Mouse (Mus musculus): ENCODE results near the gene Ostm1. TPM values are rescaled to one million over a fixed set of nuclear protein-coding genes. Genes with fewer than 3 reads are reported as not detected.

Ostm1 gene
- polyA plus RNA-seq, 1 experiment from 2014 or later = 18.5 TPM

GRCm38 (mm10) chr10:42635566-42636359, 52.1 kb downstream of the Ostm1 start:
- Histone ChIP-seq H3K36me3 (ENCODE audit: insufficient read depth, low read length) (no peaks in the 10 kb centered on the region), H3K27ac (ENCODE audit: low read length) (no peak overlapping the region), H3K9me3 (ENCODE audit: low read length) (no peaks in the 10 kb centered on the region), H3K4me3 (ENCODE audit: low read length) (peak overlapping the region; percentile 18), H3K9ac (replicated peaks; ENCODE audit: low read length) (no peak overlapping the region), H3K27me3 (ENCODE audit: insufficient read depth, low read length) (peaks cover 73% of the 10 kb centered on the region), H3K4me1 (ENCODE audit: insufficient read depth, low read length) (peaks cover 24% of the 10 kb centered on the region), H3K4me2 (replicated peaks; ENCODE audit: low read depth, low read length) (peak overlapping the region; percentile 41)
- ATAC-seq (ENCODE audit: low FRiP score, low TSS enrichment) = no peak
- under 1% methylated on average over 42 of the region's 52 CpGs for WGBS

GRCm38 (mm10) chr10:42636360-42637182, 52.9 kb downstream of the Ostm1 start:
- H3K4me2 ChIP-seq (replicated peaks; ENCODE audit: low read depth, low read length) = peak overlapping the region; percentile 37
- H3K27ac ChIP-seq (ENCODE audit: low read length) = no peak overlapping the region
- H3K4me3 ChIP-seq (ENCODE audit: low read length) = peak overlapping the region; percentile 20
- 4% methylated on average over 27 of the region's 27 CpGs for WGBS
- peaks cover 66% of the 10 kb centered on the region for H3K27me3 ChIP-seq (ENCODE audit: insufficient read depth, low read length)
- ATAC-seq (ENCODE audit: low FRiP score, low TSS enrichment) = no peak
- no peaks in the 10 kb centered on the region for H3K36me3 ChIP-seq (ENCODE audit: insufficient read depth, low read length)
- peaks cover 24% of the 10 kb centered on the region for H3K4me1 ChIP-seq (ENCODE audit: insufficient read depth, low read length)
- H3K9ac ChIP-seq (replicated peaks; ENCODE audit: low read length) = no peak overlapping the region
- no peaks in the 10 kb centered on the region for H3K9me3 ChIP-seq (ENCODE audit: low read length)

GRCm38 (mm10) chr10:42637183-42637788, 53.7 kb downstream of the Ostm1 start:
- H3K4me2 ChIP-seq (replicated peaks; ENCODE audit: low read depth, low read length) = peak overlapping the region; percentile 37
- ATAC-seq (ENCODE audit: low FRiP score, low TSS enrichment) = no peak
- peaks cover 20% of the 10 kb centered on the region for H3K4me1 ChIP-seq (ENCODE audit: insufficient read depth, low read length)
- H3K27me3 ChIP-seq (ENCODE audit: insufficient read depth, low read length) = peaks cover 60% of the 10 kb centered on the region
- H3K36me3 ChIP-seq (ENCODE audit: insufficient read depth, low read length) = no peaks in the 10 kb centered on the region
- no peaks in the 10 kb centered on the region for H3K9me3 ChIP-seq (ENCODE audit: low read length)
- H3K4me3 ChIP-seq (ENCODE audit: low read length) = peak overlapping the region; percentile 20; the same call in 1 of the 2 replicates
- H3K27ac ChIP-seq (ENCODE audit: low read length) = no peak overlapping the region
- 6% methylated on average over 18 of the region's 18 CpGs for WGBS
- no peak overlapping the region for H3K9ac ChIP-seq (replicated peaks; ENCODE audit: low read length)

GRCm38 (mm10) chr10:42639856-42640255, 56.2 kb downstream of the Ostm1 start:
- WGBS = 81% methylated on average over 6 of the region's 6 CpGs

DNA sequence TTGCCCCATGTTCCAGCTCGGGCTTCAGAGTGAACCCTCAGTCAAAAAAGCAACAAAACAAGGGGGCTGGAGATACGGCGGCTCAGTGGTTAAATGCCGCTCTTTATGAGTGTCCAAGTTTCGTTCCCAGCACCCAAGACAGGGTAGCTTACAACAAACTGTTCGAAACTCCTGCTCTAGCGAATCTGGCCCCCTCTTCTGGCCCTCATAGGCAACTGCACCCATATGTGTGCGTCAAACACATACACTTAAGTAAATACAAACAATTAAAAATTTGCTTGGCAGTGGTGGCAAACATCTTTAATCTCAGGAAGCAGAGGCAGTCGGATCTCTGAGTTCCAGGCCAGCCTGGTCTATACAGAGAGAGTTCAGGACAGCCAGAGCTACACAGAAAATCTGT, 60.0 kb downstream of the Ostm1 start:
- WGBS = 83% methylated on average over 9 of the region's 9 CpGs
- no peak overlapping the region for H3K27ac ChIP-seq (ENCODE audit: low read length)

More at GRCm38 (mm10) chr10:42639856-42640255, 56.2 kb downstream of the Ostm1 start:
- no peaks in the 10 kb centered on the region for H3K9me3 ChIP-seq (ENCODE audit: low read length)
- H3K4me3 ChIP-seq (ENCODE audit: low read length) = no peak overlapping the region
- H3K9ac ChIP-seq (replicated peaks; ENCODE audit: low read length) = no peak overlapping the region
- peaks cover 8% of the 10 kb centered on the region; the same call in 1 of the 2 replicates for H3K4me1 ChIP-seq (ENCODE audit: insufficient read depth, low read length)
- peaks cover 36% of the 10 kb centered on the region for H3K27me3 ChIP-seq (ENCODE audit: insufficient read depth, low read length)
- no peak overlapping the region for H3K4me2 ChIP-seq (replicated peaks; ENCODE audit: low read depth, low read length)
- ATAC-seq (ENCODE audit: low FRiP score, low TSS enrichment) = no peak
- no peaks in the 10 kb centered on the region for H3K36me3 ChIP-seq (ENCODE audit: insufficient read depth, low read length)
- H3K27ac ChIP-seq (ENCODE audit: low read length) = no peak overlapping the region

GRCm38 (mm10) chr10:42646340-42646739, 62.7 kb downstream of the Ostm1 start:
- H3K4me2 ChIP-seq (replicated peaks; ENCODE audit: low read depth, low read length) = no peak overlapping the region
- no peak overlapping the region for H3K4me3 ChIP-seq (ENCODE audit: low read length)
- H3K36me3 ChIP-seq (ENCODE audit: insufficient read depth, low read length) = no peaks in the 10 kb centered on the region
- no peaks in the 10 kb centered on the region for H3K4me1 ChIP-seq (ENCODE audit: insufficient read depth, low read length)
- no peaks in the 10 kb centered on the region for H3K27me3 ChIP-seq (ENCODE audit: insufficient read depth, low read length)
- no peak for ATAC-seq (ENCODE audit: low FRiP score, low TSS enrichment)
- no peak overlapping the region for H3K27ac ChIP-seq (ENCODE audit: low read length)
- H3K9ac ChIP-seq (replicated peaks; ENCODE audit: low read length) = no peak overlapping the region
- H3K9me3 ChIP-seq (ENCODE audit: low read length) = no peaks in the 10 kb centered on the region
- WGBS = 66% methylated on average over 4 of the region's 4 CpGs

More for the DNA sequence above, 60.0 kb downstream of the Ostm1 start:
- Histone ChIP-seq H3K9me3 (ENCODE audit: low read length) (no peaks in the 10 kb centered on the region), H3K36me3 (ENCODE audit: insufficient read depth, low read length) (no peaks in the 10 kb centered on the region), H3K27me3 (ENCODE audit: insufficient read depth, low read length) (0 out of 2 replicates have a peak, but pooled peaks cover 2% of the 10 kb centered on the region), H3K9ac (replicated peaks; ENCODE audit: low read length) (no peak overlapping the region), H3K4me2 (replicated peaks; ENCODE audit: low read depth, low read length) (no peak overlapping the region), H3K4me1 (ENCODE audit: insufficient read depth, low read length) (no peaks in the 10 kb centered on the region), H3K4me3 (ENCODE audit: low read length) (no peak overlapping the region)
- ATAC-seq (ENCODE audit: low FRiP score, low TSS enrichment) = no peak

DNA sequence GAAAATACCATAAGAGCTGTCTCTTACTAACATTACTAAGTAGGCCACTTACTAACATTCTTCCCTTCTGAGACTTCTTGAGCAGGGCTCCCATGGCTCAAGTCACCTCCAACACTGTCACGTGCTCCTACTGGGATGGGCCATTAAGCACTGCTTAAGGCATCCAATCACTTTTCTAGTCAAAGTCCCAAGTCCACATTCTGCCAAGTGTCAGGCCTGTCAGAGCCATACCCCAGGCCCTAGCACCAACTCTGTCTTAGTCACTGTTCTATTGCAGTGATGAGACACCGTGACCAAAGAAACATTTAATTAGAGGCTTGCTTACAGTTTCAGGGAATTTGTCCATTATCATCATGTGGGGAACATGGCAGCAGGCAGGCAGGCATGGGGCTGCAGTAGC, 78.3 kb downstream of the Ostm1 start:
- ATAC-seq (ENCODE audit: low FRiP score, low TSS enrichment) = no peak
- H3K4me1 ChIP-seq (ENCODE audit: insufficient read depth, low read length) = no peaks in the 10 kb centered on the region
- no peaks in the 10 kb centered on the region for H3K36me3 ChIP-seq (ENCODE audit: insufficient read depth, low read length)
- H3K9ac ChIP-seq (replicated peaks; ENCODE audit: low read length) = no peak overlapping the region
- no peak overlapping the region for H3K4me2 ChIP-seq (replicated peaks; ENCODE audit: low read depth, low read length)
- H3K27me3 ChIP-seq (ENCODE audit: insufficient read depth, low read length) = no peaks in the 10 kb centered on the region
- no peak overlapping the region for H3K4me3 ChIP-seq (ENCODE audit: low read length)
- no peak overlapping the region for H3K27ac ChIP-seq (ENCODE audit: low read length)
- WGBS = 76% methylated on average over 2 of the region's 2 CpGs
- no peaks in the 10 kb centered on the region for H3K9me3 ChIP-seq (ENCODE audit: low read length)

DNA sequence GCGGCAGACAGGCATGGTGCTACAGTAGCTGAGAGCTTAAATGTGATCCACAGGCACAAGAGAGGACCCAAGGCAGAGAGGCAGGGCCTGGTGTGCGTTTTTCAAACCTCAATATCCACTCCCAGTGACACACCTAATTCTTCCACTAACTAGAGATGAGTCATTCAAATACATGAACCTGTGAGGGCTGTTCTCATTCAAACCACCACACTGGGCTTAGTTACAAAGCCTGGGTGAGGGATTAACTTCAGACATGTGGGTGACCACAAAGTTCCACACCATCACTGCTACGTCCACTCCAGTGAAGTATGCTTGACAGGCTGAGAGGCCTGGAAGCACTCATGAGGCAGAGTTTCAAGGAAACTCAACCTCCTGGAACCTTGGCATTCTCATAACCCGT, 86.3 kb downstream of the Ostm1 start:
- H3K4me3 ChIP-seq (ENCODE audit: low read length) = no peak overlapping the region
- no peak overlapping the region for H3K9ac ChIP-seq (replicated peaks; ENCODE audit: low read length)
- ATAC-seq (ENCODE audit: low FRiP score, low TSS enrichment) = no peak
- H3K4me2 ChIP-seq (replicated peaks; ENCODE audit: low read depth, low read length) = no peak overlapping the region
- peaks cover 5% of the 10 kb centered on the region for H3K9me3 ChIP-seq (ENCODE audit: low read length)
- H3K36me3 ChIP-seq (ENCODE audit: insufficient read depth, low read length) = no peaks in the 10 kb centered on the region
- WGBS = 86% methylated on average over 4 of the region's 4 CpGs
- H3K27me3 ChIP-seq (ENCODE audit: insufficient read depth, low read length) = no peaks in the 10 kb centered on the region
- H3K27ac ChIP-seq (ENCODE audit: low read length) = no peak overlapping the region
- H3K4me1 ChIP-seq (ENCODE audit: insufficient read depth, low read length) = no peaks in the 10 kb centered on the region

DNA sequence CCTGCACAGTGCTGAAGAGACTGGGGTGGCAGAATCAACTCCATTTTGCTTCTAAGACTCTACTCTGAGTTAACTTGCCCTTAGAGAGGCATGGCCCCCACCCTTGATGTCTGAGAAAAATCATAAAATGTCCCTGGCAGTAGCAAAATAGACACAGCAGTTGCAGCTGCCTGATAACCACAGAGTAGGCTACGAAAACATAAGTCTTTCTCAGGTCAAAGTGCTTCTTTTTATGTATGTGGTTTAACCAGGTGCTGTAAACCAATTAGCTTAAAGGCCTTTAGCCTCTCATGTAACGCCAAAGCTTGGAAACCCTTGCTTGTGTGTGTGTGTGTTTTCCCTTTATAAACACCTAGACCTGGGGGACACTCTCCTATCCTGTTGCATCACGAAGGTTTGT, 89.2 kb downstream of the Ostm1 start:
- Histone ChIP-seq H3K9ac (replicated peaks; ENCODE audit: low read length) (no peak overlapping the region), H3K36me3 (ENCODE audit: insufficient read depth, low read length) (no peaks in the 10 kb centered on the region), H3K9me3 (ENCODE audit: low read length) (peaks cover 5% of the 10 kb centered on the region), H3K4me2 (replicated peaks; ENCODE audit: low read depth, low read length) (no peak overlapping the region), H3K27ac (ENCODE audit: low read length) (no peak overlapping the region), H3K27me3 (ENCODE audit: insufficient read depth, low read length) (no peaks in the 10 kb centered on the region), H3K4me3 (ENCODE audit: low read length) (no peak overlapping the region), H3K4me1 (ENCODE audit: insufficient read depth, low read length) (no peaks in the 10 kb centered on the region)
- 71% methylated on average over 3 of the region's 3 CpGs for WGBS
- no peak for ATAC-seq (ENCODE audit: low FRiP score, low TSS enrichment)
